Mouse (Mus musculus) cerebellum, adult 9-11 months (tissue): Measurements from ENCODE around the gene Tomm7.
"Not testable (repeated sequence)": the region's sequence is repeated elsewhere in the genome, so short reads cannot be mapped to it uniquely, and the experiment has no call there.

Experiments
- DNase-seq: peaks from one replicate; pipeline ENCODE4 v3.0.0; 2022

The Tomm7 gene

DNA sequence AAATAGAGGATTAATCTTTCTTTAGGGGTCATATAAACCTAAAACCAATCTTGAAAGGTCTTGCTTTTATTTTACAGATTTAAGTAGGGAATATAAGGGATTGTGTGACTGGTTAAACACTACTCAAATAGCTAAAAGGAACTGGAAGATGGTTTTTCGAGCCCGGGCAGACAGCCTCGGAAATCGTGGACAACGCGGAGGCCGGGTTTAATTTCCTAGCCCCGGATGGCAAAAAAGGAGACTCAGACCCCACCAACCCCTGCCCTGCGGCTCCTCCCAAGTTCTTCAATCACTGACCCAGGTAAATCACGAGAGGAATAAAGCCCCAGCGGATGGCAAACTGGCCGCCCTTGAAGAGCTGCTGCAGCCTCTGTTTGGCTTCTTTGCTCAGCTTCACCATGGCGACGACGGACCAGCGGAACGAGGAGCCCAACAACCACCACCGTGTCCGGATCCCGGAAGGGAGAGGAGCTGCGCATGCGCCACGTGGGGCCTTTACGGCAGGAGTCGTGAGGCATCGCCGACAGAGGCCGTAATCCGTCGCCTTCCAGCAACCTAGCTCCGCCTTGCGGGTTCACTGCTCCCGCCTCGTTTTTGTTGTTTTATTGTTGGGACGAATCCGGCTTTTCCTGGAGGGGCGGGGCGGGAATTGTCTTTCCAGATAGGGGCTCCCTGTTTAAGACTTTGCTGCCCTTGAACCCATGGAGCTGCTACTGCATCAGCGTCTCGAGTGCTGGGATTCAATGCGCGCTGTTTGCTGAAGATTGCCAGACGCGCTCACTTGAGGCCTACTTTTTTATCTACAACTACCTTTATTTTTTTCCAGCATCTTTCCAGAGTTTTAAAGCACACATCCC is at the start of gene Tomm7:
Gene Tomm7 (minus strand): TSS at position 488 of the 857 bp plus-strand sequence.
- DNase-seq, result peak; percentile 97

DNA sequence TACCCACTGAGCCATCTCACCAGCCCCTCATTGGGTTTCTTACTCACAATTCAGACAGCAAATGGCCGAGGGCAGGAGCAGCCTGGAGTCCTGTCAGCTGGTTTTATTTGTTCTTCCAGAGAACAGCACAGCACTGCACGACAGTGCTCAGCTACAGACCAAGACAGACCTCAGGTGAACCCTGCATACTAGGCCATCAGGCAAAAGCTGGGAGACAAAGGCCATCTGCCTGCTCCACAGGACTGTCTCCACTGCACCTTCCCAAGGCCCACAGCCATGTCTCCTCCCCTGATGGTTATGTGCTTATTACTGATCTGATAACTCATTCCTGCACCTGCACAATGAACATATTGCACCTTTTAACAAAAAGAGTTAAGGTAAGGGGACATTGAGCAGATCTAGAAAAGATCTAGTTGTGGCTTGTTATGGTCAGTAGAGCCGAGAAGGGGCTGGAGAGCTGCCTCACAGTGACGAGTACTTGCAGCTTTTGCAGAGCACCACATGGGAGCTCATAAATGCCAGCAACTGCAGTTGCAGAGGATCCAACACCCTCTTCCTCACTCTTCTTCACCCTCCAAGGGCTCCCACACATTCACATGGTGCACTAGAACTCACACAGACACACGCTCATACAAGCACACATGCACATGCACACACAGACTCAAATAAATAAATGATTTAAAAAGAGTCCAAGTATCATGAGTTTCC is 49.3 kb upstream of the Tomm7 start:
- DNase-seq, result peak; percentile 51

DNA sequence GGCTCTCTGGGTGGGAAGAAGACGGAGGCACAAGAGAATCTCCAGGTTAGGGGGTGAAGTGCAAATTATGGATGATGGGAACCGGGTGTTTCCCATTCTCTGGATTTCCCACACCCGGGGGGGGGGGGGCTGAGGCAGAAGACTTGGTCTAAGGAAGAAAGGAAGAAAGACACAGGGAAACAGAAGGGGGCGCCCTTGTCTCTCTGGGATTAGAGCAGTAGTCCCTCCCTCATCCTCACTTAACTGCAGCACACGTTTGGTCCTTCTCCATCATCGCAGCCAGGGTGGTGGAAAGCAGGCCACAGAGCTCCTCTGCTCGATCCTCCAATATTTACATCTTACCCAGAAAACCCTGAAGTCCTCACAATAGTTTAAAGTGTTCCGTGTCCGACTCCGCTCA is 46.8 kb upstream of the Tomm7 start:
- DNase-seq, result peak; percentile 20

DNA sequence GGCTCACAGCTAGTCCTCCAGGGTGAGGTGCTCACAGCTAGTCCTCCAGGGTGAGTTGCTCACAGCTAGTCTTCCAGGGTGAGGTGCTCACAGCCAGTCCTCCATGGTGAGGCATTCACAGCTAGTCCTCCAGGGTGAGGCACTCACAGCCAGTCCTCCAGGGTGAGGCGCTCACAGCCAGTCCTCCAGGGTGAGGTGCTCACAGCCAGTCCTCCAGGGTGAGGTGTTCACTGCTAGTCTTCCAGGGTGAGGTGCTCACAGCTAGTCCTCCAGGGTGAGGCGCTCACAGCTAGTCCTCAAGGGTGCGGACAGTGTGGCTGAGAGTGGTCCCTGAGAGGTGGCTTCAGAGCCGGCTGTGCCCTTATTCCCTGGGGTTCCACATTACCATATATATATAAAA is 45.5 kb upstream of the Tomm7 start:
- DNase-seq, result no peak

DNA sequence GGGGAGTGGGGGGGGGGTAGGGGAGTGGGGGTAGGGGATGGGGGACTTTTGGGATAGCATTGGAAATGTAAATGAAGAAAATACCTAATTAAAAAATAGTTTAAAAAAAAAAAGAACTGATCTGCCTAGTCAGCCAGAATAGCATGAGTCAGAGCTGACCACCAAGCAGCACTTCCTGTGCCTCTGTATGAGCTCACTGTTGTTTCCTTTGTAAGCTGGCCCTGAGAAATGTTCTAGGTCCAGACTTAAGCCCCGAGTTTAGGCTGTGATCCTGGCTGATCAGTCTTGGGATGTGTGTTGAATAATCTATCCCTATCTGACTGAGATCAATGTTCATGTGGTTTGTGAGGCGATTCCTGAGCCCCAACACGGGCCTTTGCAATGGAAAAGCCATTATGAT is 43.1 kb upstream of the Tomm7 start:
- DNase-seq, result no peak

DNA sequence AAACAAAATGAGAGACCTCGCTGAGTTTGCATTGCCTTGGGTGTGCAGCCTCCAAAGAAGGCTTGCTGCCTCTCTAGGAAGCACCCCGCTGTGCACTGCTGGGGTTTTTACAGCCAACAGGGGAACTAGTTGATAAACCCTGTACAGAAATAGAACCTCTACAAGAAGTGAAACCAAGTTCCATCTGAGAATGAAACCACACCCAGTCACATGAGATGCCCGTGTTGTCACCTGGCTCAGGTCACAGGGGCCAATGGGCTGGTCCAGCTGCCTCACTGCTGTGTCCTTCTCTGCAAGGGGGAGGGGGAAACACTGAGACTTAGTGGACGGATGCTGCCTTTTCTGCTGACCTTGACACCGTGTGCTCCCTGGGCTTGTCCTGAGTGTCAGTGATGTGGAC is 30.5 kb upstream of the Tomm7 start:
- no peak for DNase-seq

DNA sequence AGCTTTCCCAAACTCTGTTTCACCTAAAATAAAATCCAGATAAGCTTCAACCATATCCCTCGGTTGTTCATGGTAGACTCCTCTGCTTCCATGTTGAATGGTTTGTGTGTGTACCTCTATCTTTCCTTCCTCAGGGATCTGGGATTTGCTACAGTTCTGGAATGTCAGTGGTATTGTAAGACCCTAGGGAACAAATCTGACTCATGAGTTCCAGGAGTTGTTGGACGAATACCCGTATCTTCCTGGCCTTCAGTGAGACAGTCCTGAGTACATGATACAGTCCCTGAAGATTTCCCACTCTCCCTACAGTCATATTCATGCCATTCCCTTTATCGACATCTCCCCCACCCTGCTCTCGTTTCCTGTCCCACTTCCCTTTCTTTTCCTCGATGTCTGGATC is 28.6 kb upstream of the Tomm7 start:
- no peak for DNase-seq

DNA sequence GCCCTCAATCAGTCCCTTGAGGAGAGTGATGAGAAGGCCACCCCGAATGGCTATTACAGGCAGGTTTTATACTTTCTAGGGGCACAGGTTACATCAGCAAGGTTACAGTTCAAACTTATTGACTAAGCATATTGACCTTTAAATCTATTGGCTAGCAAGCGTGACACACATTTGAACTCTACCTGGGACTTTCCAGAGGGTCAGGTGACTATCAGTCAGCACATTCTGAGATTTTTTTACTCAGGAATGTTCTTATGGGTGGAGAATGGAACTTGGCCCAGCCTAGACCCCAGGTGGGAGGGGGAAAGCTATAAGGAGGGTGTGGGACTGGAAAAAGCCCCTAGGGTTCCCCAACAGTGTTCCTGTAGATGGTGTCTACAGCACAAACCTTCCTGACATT is 27.4 kb upstream of the Tomm7 start:
- DNase-seq, result not testable (repeated sequence)

DNA sequence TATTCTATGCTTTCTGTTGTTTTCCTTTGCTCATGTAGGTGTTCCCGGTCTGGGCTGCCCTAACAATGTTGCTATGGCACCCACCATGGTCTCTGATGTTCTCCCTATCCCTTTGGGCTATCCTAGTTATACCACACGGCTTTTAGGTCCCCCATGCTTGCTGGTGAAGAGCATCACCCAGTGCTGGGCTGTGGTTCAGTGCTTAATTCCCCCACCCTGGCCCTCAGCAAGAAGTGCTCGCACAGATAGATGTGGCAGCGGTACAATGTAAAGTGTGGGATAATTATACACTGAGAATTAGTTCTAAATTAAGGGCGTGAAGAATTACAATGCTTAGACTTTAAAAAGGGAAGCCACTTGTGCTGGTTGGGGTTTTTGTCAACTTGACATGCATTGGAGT is 22.0 kb upstream of the Tomm7 start:
- no peak for DNase-seq

DNA sequence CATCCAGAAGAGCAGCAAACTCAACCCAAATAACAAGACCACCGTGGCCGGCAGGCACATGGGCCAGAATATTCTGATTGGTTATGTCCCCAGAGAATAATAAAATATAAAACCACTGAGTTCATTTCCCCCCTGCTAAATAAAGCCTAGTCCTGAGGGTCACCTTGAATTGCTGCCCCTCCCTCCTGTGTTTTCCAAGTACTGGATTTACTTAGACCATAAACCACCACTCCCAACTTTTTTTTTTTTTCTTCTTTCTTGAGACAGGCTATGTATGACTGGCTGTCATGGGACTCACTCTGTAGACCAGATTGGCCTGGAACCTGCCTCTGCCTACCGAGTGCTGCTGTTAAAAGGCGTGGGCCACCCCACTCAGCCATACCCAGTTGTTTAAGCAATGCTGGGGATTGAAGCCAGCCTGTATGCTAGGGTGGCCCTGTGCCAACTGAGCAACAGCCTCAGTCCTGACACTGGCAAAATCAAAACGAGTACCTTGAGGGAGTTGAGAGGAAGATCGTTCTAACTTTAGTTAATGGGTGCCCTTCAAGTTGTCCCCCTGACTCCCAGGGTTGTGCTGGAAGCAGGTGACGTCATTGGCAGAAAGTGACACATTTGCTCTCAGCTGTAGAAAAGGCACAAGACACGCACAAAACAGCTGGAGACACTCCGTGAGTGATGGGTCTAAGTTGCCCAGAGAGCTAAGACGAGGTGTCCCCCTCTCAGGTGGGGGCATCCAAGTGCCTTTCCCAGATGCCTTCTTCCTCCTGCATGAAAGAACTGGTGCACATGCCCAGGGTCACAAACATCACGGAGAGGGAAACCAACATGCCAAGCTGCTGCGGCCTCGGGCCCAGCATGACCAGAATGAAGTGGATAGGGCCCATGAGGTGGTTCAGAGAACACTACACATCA is 20.3 kb upstream of the Tomm7 start:
- no peak for DNase-seq

DNA sequence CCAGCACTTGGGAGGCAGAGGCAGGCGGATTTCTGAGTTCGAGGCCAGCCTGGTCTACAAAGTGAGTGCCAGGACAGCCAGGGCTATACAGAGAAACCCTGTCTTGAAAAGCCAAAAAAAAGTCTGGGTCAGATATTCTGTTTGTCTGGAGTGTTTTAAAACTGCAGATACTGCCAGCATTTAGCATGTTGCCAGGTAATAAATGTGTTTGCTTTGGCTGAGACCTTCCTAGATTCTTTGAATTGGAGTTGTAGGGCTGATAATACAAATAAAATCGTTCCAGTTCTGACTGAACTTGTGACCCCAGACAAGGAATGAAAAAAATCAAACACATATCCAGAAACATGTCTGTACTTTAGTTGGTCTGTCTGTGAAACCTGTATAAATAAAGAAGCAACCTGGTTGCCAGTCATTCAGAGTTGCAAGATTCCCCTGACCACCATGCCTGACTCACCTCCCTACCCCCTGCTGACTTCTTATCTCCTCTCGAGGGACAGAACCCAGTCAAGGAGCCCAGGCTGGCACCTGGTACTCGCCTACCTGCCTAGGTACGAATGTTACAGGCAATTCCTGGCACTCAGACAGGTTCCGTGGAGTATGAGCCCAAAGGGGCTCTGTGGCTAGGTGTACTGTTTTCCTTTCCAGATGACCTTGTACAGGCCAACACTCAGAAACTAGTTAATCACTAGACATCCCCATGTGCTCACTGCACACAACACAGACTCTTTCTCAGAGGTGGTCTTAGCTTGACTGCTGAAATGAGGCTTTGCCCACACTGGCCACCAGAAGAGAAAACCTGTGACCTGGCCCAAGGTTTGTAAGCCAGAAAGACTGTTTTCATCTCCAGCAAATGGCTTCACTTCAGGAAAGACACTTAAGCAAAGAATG is 19.4 kb upstream of the Tomm7 start:
- DNase-seq, result no peak

DNA sequence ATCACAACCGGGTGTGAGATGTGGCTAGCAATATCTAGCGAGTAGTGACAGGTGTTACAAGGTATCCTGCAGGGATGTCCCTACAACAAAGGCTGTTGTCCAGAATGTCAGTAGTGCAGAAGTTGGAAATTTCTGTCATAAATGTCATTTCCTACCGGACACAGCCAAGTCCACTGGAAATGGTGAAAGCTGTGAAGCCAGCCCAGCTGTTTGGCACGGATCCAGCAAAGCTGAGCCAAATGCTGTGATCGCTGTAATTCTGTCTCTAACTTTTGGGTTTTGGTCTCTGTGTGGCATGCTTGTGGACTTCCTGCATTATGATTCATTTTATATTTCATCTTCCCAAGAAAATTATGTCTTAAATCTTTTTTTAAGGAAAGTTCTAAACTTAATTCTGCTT is 18.3 kb upstream of the Tomm7 start:
- no peak for DNase-seq

DNA sequence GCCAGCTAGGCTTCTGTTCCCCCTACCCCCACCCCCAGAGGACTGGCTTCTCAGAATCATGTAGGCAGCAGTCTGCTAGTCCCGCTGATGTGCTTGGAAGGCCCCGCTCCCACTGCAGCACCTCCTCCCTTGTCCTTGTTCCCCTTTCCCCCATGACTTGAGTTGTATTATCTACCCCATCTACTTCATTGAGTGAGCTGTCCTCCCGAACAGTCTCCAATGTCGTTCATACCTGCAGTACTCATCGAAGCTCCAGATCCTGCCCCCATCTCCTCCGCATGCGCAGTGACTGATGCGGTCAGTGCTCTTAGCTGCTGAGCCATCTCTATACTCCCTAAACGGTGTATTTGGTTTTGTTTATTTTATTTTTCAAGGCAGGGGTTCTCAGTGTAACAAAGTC is 17.8 kb upstream of the Tomm7 start:
- DNase-seq, result no peak

DNA sequence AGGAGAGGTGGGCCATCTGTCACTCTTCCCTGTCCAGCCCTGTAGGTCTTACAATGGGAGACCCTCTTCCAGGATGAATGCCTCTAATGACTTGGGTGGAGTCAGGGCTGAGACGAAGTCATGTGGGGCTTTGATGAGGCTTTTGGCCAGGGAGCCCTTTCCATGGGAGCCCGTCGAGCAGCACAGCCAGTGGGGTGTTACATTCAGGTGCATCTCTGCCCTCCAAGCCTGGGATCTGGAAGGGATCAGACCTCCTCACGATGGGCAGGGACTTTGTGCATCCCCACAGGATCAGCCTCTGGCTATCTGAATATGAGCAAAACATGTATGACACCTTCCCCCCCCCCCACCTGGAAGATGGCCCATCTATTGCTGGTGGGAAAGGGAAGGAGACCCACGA is 15.9 kb upstream of the Tomm7 start:
- DNase-seq, result no peak

DNA sequence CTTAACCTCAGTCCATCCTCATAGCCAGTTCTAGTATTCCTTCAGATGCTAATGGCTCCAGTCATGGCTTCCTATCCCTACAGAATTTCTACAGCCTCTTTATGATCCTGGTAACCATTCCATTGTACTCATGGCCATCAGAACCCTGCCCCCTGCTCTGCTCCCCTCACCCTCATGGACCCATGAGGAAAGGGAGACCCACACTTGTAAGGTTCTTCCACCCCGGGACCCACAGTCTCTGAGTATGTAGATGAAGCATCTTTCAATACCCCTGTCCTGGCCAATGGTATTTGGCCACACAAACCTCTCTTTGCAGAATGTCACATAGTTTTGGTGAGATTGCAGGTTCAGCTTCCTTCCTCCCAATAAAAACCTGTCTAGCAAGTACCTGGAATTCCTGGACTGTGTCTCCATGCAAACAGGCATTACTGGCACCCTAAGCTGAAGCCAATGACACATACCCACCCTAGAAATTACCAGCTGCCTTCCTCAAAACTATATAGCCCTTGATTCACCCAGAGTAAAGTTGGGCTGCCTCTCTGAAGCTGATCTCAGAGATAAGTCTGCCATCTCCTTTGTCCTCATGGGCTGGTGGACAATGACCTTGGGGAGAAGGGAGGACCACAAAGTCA is 15.2 kb upstream of the Tomm7 start:
- DNase-seq, result no peak

DNA sequence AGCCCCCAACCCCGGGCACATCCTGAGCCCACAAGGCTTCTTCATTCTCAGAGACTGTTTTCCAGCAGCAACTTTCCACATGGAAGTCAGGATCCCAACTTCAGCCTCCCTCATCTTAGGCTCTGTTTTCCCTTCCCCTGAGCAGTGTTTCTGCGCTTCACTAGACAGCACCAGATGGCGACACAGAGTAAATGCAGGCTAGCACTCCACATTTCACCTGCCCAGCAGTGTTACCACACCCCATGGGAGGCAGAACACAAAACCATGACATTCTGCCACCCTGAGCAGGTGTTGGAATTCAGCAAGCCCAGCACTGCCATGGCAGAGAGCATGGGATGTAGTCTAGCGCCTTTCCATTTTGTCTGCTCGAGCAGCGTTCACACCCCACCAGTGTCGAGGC is 14.7 kb upstream of the Tomm7 start:
- no peak for DNase-seq

DNA sequence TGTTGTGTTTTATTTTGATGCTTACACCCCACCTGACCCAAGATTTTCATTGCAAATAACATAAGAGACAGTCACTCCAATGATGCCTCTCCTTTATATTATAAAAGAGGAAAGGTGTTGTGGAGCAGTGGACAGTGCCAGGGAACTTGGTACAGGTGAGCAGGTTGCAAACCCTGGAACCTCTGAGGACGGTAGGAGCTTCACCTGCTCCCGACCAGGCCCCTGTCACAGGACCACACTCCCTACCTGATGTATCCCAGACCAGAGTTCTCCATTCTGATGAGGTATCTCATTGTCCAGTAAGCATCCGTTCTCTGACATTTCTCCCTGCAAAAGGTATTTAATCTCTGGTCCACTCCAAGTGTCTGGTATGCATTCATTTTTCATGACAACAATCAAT is 14.0 kb upstream of the Tomm7 start:
- DNase-seq, result no peak

DNA sequence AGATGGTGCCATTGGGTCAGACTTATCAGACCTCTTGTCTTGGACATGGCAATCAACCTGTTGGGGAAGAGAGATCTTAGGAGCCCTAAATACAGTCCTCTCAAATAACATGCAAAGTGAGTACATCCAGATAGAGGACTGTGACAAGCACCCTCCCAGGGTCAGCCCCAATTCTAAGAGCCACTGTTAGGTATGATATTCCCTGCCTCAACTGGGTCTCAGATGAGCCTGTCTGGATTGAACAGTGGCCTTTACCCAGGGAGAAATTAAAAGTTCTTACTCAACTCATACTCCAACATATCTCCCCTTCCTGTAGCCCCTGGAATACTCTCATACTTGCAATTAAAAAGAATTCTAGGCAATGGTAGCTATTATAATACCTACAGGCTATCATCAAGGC is 13.2 kb upstream of the Tomm7 start:
- DNase-seq, result no peak

DNA sequence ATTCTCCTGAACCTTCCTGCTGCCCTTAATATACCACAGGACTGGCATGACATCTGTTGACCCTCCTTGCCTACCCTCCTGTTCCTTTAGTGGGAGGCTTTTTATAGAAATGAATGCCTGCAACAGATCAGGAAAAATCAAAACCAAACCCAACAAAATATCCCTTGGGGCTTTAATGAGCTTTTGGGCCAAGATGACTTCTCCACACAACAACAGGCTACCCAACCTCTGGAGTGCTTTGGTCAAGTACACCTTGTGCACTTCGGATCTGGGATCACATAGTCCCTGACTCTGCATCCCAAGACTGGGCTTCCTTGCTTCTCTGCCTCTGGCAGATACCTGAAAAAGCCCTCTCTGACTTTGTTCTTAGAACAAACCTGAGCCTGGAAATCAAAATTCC is 12.2 kb upstream of the Tomm7 start:
- no peak for DNase-seq

DNA sequence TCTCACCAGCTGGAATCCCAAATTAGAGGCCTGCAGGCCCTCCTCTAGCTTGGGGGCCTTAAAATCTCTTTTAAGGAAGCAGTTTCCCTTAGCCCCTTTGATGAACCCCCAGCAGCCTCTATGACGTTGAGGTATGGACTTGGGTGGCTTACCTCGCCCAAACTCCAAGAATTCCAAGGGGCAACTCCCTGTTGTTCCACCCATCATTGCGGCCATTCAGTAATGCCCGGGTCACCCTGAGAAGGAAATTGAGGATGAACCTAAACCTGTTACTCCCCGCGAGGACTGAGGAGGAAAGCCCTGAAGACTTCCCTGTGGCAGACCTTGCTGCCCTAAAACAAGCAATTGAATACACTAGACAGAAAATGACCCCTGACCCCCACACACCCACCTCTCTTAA is 11.5 kb upstream of the Tomm7 start:
- no peak for DNase-seq

DNA sequence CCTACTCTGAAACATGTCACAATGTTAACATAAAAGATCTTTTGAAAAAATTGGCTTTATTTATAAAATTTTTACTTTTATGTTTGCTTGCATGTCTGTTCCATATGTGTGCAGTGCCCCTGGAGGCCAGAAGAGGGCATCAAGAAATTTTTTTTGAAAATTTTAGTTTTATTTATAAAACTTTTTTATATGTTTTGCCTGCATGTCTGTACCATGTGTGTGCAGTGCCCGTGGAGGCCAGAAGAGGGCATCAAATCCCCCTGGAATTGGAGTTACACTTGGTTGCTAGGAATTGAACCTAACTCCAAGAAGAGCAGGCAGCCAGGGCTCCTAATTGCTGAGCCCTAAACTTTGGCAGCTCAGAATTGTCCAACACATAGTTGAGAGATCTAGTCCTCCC is 9.0 kb upstream of the Tomm7 start:
- not testable (repeated sequence) for DNase-seq

DNA sequence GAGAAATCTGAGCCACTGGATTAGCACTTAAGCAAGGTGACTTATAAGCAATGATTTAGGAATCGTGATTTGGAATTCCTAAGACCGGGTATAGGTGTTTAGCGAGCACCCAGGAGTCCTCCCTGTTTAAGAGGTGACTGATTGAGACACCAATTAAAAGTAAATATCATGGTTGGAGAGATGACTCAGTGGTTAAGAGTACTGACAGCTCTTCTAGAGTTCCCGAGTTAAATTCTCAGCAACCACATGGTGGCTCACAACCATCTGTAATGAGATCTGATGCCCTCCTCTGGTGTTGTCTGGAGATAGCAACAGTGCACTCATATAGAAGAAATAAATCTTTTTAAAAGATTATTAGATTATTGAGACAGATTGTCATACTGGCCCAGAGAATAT is 7.2 kb upstream of the Tomm7 start:
- DNase-seq, result not testable (repeated sequence)
